Mouse (Mus musculus) cortical plate, adult 2 months (tissue): Measurements from ENCODE around the gene Mamdc4.

Source experiments
- CTCF ChIP-seq: fragments of 200-500 bp; IDR thresholded peaks from 2 replicates; pipeline ENCODE4 v1.5.1; 2011; ENCODE audit warnings: mild to moderate bottlenecking, control low read depth, low read length; ENCODE audit not compliant: insufficient read depth; ENCODE audit errors: extremely low read depth
- POLR2A ChIP-seq: fragments of 200-500 bp; IDR thresholded peaks from 2 replicates; pipeline ENCODE4 v1.6.1; 2011; ENCODE audit warnings: mild to moderate bottlenecking, low read length, control low read depth; ENCODE audit not compliant: insufficient read depth; ENCODE audit errors: extremely low read depth

DNA sequence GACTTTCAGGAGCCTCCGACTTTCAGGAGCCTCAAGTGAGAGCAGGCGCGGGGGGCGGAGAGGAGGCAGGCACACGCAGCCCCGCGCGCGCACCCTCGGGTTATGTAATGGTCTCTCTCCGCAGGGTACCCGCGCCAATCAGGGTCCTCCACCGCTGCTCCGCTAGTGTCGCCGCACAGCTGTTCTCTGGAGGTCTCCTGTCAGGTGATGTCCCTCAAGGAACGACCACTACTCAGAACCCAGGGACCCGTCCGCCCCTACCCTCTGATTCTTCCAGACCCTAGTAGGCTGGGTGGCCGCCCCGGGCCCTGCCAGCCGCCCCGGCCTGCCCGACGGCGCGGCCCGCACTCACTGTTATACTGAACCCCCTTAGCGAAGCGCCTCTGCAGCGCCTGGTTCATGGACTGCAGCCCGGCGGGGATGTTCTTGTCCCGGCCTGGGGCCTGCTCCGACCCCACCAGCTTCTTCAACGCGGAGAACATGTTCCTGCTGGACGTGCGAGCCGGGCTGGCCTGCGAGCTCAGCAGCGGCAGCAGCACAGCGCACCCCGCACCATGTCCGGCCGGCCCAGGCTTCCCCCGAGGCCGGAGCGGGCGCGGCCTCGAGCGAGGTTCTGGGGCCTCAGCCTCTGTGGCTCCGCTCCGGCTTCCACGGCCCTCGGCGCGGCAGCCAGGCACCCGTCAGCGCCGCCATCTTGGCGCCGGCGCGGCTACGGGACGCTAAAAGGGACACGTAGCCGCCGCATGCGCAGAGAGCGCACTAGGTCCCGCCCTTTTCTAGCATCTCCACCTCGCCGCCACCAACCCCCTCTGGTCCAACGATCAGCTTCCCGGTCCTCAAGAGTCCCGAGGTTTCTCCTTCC is 33.3 kb upstream of the Mamdc4 start, which contains the start of gene Rabl6:
- peak; percentile 85 for TF ChIP-seq POLR2A
- TF ChIP-seq CTCF = no peak
